Mouse (Mus musculus) embryo, embryonic 9.5 days (tissue): ENCODE results near the gene Ddx4.

ENCODE experiments used
- DNase-seq: peaks from one replicate; pipeline ENCODE4 v3.0.0-alpha.2; 2017; ENCODE audit errors: extremely low spot score

Ddx4 gene

GRCm38 (mm10) chr13:112652205-112652604 is at the start of gene Ddx4:
TSS of gene Ddx4 (minus strand) at chr13:112652475.
- no peak for DNase-seq

GRCm38 (mm10) chr13:112701256-112701655 is 49.0 kb upstream of the Ddx4 start:
- no peak for DNase-seq

- DNase-seq, result no peak
Observed at GRCm38 (mm10) chr13:112695526-112696240, 43.4 kb upstream of the Ddx4 start.

- DNase-seq, result no peak
Observed at GRCm38 (mm10) chr13:112692870-112693553, 40.7 kb upstream of the Ddx4 start.

- no peak for DNase-seq
Observed at GRCm38 (mm10) chr13:112686155-112686554, 33.9 kb upstream of the Ddx4 start.

GRCm38 (mm10) chr13:112683970-112684369 is 31.7 kb upstream of the Ddx4 start:
- DNase-seq, result no peak

- no peak for DNase-seq
Observed at GRCm38 (mm10) chr13:112683312-112683711, 31.0 kb upstream of the Ddx4 start.

GRCm38 (mm10) chr13:112678154-112678553 is 25.9 kb upstream of the Ddx4 start:
- no peak for DNase-seq

- DNase-seq, result peak; percentile 62
Observed at GRCm38 (mm10) chr13:112673899-112674447, 21.7 kb upstream of the Ddx4 start.

GRCm38 (mm10) chr13:112672797-112673196 is 20.5 kb upstream of the Ddx4 start:
- no peak for DNase-seq

GRCm38 (mm10) chr13:112671708-112672107 is 19.4 kb upstream of the Ddx4 start:
- DNase-seq, result no peak

- no peak for DNase-seq
Observed at GRCm38 (mm10) chr13:112667215-112667614, 14.9 kb upstream of the Ddx4 start.

GRCm38 (mm10) chr13:112666433-112667024 is 14.3 kb upstream of the Ddx4 start:
- DNase-seq, result no peak

GRCm38 (mm10) chr13:112661687-112662086 is 9.4 kb upstream of the Ddx4 start:
- DNase-seq, result no peak

GRCm38 (mm10) chr13:112660574-112661381 is 8.5 kb upstream of the Ddx4 start, which contains the start of gene Slc38a9:
TSS of gene Slc38a9 (plus strand) at chr13:112660751.
- DNase-seq, result peak; percentile 90

- no peak for DNase-seq
Observed at GRCm38 (mm10) chr13:112659986-112660573, 7.8 kb upstream of the Ddx4 start.

GRCm38 (mm10) chr13:112651183-112651582 is 1.1 kb downstream of the Ddx4 start:
- DNase-seq, result no peak

- DNase-seq, result no peak
Observed at GRCm38 (mm10) chr13:112645529-112646186, 6.6 kb downstream of the Ddx4 start.

- no peak for DNase-seq
Observed at GRCm38 (mm10) chr13:112644996-112645395, 7.3 kb downstream of the Ddx4 start.

GRCm38 (mm10) chr13:112642897-112643296 is 9.4 kb downstream of the Ddx4 start:
- DNase-seq, result no peak

GRCm38 (mm10) chr13:112639111-112639510 is 13.2 kb downstream of the Ddx4 start:
- DNase-seq, result no peak
